Mouse (Mus musculus): ENCODE measurements at regions not wholly inside any gene's neighbourhood (a gene's known extent, or its start where the extent isn't known, plus 50 kb on each side); places are given as distances from the start of the nearest gene placed in this dataset.

DNA sequence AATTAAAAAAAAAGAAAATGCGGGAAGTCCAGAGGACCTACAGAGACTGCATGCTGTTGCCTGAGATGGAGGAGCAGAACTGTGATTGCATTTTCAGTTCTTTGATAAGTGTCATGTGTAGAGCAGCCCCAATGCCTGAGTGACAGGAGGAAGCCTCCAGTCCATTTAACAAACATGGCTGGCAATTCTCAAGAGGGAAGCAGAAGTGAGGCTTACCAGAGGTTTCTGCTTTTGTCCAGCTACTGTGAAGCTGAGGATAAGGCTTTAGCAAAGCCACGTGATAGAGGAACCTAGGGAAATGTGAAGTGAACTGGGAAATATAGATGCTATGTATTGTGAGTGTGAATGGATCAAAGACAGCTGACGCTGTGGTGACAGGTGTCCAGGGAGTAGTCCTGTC lies 56.6 kb downstream of the Sucnr1 start:
- DNase-seq (ENCODE audit: low read depth, low spot score) = no peak

DNA sequence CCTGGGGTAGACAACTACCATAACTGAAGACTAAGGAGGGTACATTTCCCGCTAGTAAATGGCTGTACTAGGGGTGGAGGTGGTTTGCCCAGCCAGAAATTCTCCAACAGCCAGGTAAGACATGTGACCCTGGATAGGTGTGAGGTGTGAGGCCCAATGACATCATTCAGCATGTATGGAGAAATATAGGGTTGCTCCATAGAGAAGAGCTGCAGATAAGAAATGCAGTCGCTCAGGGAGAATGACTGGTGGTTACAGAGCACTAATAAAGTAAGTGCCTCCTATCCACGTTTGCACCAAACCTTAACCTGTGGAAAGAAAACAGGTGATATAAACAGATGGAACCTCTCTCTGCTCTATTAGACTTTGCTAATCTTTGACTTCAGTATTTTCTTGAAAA lies 78.2 kb downstream of the Sucnr1 start:
- DNase-seq (ENCODE audit: low read depth, low spot score) = no peak

DNA sequence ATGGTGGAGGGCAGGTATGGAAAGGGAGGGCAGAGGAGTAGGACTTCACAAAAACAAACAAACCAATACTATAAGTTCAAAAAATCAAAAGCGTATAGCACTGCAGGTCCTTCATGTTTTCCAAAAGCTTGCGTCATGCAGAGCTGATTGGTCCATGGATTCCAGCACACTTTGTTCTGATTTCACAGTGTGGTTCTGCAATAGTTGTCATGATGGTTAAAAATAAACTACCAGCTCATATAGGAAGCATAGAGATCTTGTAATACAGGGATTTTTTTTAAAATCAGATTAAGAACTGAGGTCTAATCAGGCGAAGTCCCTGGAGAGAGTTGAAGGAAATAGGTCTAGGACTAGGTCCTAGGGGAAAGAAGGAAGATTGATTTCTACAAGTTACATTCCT lies 86.0 kb downstream of the Sucnr1 start:
- DNase-seq (ENCODE audit: low read depth, low spot score) = no peak

DNA sequence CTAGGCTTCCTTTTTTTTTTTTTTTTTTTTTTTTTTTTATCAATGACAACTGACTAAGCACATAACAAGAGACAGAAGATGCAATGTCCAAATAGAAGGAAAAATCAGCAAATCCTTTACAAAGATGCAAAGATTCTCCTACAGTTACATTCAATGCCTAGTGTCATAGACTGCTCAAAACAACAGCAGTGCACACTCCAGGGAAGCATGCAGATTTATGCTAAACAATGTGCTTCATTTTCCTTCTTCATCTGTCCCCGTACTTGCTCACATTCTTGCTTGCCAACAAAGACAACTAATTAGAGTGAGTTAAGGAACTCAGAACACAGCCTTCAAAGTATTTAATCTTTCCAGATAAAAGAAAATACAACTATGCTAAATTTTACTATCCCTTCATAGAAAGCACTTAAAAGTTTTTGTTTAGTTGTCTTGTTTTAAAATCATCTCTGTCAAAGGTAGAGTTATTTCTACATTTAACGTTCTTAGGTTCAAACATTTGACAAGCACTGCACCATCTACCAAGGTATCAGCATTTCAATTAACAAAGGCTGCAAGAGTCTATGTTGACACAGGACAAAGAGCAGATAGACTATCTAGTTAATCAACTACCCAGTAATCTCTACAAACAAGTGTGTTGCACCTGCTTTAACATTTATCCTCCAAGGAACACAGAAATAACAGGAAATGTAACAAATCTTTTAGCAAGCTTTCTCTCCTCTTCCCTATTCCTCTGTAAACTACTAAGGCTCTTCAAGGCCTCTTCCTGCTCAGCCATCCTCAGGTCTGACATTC lies 86.7 kb downstream of the Sucnr1 start:
- DNase-seq (ENCODE audit: low read depth, low spot score) = no peak

DNA sequence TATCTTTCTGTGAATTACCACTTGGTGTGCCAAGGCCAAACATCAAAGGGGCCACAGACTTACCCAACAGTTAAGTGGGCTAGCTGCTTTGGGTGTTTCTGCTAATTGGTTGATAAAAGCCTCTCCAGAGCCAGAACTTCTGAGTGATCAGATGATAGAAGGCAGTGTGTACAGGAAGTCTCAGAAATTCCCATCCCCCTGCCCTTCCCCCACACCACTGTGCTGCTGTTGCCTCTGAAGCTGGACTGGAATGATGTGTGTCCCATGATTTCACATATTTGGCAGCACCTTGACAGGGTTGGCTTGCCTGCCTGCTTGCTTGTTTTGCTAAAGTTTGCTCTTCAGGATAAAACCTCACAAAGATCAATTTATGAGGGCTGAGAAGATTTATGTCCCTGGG lies 87.9 kb downstream of the Sucnr1 start:
- DNase-seq (ENCODE audit: low read depth, low spot score) = no peak

DNA sequence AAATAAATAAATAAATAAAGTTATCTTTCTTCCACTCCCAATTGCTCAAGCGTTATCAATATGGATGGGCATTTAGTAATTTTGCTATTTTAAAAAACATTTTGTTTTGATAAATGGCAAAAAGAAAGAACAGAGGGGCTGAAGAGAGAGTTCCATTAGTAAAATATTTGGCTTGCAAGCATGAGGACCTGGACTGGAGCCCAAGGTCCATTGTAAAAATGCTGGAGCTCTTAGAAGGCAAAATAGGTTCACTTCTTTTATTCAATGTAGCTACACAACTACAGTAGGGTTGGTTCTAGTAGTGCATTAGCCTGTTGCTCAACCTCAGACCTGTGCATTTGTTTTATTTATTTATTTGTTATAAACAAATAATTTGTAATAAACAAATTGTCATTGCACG lies 102.8 kb downstream of the Sucnr1 start:
- no peak for DNase-seq (ENCODE audit: low read depth, low spot score)

DNA sequence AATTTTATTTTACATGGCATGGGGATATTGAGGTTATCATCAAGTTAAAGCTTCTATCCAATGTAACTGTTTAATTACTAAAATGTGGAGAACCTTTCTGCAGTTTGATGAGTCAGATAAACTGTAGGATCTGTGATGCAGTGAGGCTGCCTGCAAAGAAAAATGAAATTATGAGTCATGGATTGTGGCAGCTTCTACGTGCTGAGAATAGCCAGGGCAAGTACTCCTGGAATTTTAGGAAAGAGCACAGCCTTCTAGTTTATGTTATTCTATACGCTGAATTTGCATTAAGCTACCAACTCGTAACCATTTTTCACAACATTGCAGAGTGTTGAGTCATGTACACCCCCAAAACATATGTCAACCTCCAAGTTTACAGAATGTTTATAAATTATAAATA lies 114.4 kb downstream of the Sucnr1 start:
- no peak for DNase-seq (ENCODE audit: low read depth, low spot score)

DNA sequence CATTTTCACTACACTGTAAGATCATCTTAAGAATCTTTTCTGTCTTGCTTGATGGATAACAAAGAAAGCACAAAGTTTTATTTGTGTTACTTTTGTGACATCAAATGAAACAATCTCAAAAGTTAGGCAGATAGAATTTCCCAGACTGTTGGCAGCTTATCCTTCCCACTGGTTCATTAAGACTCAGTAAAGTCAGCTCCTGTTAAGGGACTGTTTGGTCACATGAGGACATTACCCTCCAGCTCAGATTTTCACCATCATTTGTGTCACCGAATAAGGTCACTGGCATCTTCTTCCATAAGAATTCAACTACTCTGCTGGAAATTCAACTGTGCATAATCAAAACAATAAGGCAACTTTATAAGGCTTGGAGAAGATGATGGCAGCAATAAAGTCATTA lies 126.3 kb downstream of the Sucnr1 start:
- no peak for DNase-seq (ENCODE audit: low read depth, low spot score)

DNA sequence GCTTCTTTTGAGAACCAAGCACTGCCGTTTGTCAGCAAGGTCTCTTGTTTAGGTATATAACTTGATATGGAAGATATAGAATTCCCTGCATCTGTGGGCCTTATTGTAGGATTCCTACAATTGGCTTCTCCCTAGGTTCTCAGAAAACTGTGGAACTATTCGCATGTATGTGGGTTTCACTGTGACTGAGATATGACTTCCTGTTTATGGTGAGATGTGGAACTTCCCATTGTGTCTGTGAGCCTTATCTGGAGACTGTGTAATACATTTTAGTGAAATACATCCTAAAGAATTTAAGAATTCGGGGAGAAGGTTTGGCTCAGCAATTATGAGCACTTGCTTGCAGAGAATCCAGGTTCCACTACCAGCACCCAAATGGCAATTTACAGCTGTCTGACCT lies 137.3 kb downstream of the Sucnr1 start:
- DNase-seq (ENCODE audit: low read depth, low spot score) = no peak

DNA sequence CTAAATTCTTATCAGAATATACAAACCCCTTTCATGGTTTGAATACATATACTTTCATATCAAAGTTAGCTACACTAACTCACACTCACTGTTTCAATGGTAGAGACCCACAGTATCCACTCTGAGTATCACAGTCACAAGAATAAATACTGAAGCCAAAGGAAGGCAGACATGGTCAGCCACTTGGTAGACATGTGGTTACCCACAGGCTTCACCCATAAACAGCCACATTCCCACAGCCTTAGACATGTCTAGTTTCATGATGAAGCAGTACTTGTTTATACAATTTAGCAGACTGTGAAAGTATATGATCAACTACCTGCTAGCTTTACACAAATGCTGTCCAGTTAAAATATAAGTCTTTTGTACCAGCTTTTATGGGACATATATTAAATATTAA lies 159.0 kb downstream of the Sucnr1 start:
- DNase-seq (ENCODE audit: low read depth, low spot score) = no peak

DNA sequence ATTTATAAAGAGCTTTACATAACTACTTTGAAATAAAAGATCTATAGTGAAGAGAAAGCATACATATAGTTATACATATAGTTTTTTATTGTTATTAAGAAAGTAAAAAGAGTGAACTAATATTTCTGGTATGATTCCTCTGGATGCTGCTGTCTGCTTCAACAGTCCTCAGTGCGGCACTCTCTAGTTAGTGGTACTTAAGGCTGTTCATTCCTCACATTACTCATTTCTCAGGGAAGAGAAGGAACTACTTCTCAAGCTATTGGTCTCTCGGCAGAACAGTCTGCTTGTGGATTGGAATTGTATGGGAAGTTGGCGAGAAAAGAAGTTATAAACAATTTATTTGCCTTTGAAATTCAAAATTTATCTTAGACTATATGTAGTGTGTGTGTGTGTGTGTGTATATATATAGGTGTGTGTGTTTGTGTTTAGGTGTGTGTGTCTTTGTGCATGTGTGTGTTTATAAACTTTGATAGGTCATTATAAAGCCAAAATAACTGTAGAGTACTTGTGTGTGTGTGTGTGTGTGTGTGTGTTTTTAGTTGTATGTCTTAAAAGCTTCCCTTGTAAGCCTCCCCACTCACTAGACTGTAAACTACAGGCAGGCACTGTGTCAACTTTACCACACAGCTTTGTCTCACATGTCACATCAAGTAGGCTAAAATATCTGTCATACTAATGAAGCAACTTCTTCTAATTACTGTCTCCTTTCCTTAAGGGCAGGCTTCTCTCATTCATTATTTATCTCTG lies 185.2 kb downstream of the Sucnr1 start:
- no peak for DNase-seq (ENCODE audit: low read depth, low spot score)

DNA sequence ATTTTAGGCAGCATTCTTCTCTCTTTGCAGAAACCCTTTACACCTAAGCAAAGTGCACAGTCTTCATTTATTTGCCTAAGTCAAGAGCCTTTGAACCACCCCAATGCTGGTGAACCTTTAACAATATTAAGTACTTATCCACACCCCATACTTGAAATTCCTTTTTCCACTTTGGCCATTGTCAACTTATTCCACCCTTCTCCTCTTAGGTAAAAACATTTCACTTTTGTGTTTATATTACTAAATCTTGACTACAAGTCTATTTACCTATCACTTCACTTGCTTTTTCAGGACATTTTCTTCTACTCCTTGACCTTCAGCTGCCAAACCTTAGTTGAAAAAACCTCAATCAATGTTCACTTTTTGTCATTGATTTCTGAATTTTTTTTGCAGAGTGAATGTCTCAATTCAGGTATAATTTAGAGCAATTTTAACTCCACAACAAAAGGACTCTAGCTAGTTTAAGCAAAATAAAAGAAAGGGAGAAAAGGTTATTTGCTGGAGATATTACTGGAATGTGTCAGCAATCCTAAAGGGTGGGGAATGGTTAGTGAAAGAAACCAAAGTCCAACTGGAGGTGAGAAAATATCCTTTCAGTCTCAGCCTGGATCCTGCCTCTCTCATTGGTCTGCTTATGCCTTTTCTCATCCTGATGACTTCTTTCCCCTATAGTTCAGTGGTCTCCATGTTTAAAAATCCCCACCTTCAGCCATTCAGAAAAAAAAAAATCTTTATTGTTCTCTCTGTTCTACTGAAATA lies 185.9 kb downstream of the Sucnr1 start:
- peak; percentile 4 for DNase-seq (ENCODE audit: low read depth, low spot score)

DNA sequence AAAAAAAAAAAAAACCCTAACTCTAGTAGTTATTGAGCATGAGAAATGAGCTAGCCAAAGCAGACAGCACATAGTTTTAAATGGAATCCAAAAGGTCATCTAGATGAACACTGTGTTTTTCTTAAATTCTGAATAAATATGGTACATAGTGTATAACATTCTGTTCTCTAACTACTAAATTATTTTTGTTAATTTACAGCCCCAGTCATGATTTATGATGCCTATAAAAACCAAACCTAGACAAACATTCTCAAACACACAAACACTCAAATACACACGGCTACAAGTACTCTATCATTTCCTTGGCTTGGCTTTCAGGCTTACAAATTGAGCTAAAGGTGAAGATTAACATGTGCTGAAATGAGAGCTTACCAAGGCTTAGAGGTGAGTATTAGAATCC lies 188.8 kb downstream of the Sucnr1 start:
- no peak for DNase-seq (ENCODE audit: low read depth, low spot score)

DNA sequence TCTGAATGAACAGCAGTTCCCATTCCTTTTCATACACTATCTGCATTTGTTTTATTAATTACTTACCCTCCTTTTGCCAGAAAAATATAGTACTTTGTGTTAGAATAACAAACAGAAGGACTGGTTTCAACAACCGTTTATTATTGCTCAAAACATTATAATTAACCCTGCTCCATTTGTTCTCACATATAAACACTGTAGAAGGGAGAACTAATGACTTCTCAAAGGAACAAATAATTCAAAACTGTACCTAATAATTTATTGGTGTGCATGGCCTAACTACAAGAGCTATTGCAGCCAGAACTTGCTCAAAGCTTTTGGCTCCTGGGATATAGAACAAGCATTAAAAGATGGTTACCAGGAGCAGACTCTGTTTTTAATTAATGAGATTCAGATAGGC lies 192.1 kb downstream of the Sucnr1 start:
- DNase-seq (ENCODE audit: low read depth, low spot score) = no peak

DNA sequence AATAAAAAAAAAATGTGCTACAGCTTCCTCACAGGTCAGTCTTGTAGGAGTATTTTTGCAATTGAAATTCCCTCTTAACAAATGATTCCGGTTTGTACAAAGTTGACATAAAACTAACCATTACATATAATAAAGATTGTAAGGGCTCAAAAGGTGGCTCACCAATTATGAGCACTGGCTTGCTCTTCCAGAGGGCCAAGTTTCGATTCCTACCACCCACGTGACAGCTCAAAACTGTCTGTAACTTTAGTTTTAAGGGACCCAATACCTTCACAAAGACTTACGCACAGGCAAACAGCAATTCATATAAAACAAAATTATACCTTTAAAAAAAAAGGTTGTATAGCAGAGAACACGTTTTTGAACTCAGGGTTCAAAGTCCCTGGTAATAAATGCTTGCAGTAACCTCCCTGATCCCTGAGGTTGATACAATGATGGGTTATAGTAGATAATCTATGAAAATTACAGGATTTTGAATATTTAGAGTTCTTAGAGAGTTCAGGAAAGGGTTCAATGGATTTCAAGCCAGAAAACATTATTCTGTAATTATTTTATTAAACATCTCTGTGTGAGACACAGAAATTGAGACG lies 193.7 kb downstream of the Sucnr1 start:
- no peak for DNase-seq (ENCODE audit: low read depth, low spot score)

DNA sequence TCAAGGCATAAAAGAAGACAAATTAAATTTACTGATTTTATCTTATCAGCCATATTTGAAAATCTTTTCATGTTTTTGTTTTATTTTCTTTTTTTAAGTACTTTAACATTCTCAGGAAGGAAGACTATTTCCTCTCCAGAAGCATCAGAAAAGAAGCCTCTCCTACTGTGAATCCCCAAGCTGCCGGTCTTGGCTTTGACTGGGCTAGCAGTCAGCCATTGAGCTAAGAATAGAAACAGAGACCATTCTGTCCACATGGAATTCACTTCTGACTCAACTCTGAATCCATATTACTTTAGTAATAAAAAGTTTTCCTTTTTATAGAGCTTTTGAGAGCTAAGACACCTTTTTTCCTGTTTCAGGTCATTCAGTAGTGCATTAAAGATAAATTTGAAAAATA lies 194.8 kb upstream of the Mbnl1 start:
- no peak for DNase-seq (ENCODE audit: low read depth, low spot score)

DNA sequence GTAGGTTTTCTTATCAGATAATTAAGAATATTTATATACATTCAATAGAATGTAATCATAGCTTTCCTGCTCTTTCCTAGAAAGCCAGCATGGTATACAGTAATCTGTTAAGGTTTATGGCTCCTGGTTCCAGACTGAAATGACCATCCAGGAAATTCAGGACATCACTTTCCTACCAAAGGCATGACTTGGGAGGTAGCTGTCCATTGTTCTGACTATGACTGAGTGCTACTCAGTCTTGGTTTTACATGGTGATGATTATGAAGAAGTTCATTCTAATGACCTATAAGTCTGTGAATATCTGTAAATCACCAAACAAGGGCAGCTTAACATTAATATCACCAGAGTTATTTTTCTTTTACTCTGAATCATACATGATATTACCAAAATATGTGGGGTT lies 191.4 kb upstream of the Mbnl1 start:
- no peak for DNase-seq (ENCODE audit: low read depth, low spot score)

DNA sequence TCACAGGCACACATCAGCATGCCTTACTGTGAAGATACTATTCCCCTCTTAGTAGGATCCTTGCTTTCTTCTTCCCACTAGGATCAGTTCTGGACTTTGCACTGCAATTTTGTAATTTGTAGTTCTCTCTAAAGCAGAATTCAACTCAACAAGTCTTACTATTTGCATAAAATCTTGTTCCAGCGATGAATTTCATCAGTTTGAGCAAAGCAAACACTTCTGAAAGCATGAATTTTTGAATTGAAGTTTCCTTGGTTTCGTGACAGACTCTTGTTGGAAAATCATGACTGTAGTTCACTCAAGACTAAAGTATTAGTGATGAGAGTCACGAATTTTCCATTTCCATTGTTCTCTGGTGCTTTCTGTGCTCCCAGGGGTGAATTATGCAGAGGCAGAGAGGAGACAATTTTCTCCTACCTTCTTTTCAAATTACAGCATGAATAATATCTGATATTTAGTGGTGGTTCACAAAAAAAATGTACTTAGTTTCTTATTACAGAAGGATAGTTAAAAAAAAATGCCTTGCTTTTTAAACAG lies 190.6 kb upstream of the Mbnl1 start:
- DNase-seq (ENCODE audit: low read depth, low spot score) = no peak

DNA sequence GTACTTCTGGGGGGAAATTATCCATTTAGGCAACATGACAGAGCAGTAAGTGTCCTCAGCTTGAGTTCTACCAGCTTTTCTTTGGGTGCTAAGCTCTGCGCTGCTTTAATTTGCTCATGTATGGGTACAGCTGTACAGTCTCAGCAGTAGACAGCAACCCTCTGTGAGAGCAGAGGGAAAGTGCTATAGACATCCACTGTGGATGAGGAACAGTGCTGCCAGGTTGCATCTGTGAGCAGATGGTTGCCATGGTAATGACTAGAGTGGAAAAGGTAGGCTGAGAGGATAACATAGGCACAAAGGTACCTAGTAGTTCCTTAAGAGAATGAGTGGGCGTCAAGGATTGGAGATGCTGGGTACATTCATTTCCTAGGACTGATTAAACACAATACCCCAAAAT lies 180.5 kb upstream of the Mbnl1 start:
- DNase-seq (ENCODE audit: low read depth, low spot score) = no peak

DNA sequence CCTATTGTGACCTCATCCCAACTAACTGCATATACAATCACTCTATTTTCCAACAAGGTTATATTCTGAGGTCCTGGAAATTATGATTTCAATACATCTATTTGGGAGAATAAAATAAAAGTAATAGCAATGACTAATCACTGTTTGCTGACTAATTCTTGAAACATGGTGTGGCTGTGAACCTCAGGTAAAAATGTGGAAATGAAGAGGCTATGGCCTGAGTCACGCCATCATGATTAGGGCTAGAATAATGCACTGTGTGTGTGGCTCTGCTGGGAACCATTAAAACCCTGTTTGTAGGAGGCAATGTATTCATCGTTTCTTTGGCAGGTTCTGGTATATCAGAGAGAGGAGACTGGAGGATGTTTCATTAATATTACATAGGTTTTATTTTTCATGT lies 179.7 kb upstream of the Mbnl1 start:
- DNase-seq (ENCODE audit: low read depth, low spot score) = no peak

DNA sequence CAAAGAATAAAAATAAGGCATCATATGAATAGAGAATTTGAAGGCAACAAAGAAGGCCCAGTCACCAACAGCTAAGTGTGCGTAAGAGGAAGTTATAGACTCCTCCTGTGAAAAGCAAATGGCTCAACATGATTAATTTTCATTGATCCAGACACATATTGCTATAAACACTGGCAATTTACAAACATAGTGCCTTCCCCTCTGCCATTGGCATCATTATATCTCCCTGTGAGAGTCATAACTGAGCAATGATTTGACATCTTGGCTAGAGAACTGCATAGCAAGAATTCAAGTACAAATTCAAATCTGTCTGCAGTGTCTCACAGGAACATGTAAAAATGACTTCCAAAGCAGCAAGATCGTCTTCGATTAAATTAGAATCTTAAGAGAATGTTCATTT lies 167.2 kb upstream of the Mbnl1 start:
- DNase-seq (ENCODE audit: low read depth, low spot score) = no peak

DNA sequence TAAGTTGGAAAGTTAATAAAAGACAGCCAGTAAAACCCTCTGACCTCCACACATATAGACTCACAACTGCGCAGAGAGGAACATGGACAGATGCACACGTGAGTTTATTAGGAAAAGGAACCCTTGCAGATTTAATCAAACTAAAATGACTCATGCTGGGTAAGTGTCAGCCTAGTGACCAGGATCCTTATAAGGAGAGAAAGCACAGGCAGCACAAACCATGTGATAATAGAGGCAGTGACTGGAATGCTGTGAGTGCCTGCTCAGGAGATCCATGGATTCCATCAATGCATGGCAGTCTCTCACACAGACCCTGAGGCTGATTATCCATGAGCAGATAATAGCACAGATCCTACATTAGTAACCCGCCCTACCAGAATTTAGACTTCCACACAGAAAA lies 162.2 kb upstream of the Mbnl1 start:
- DNase-seq (ENCODE audit: low read depth, low spot score) = no peak
